Mouse (Mus musculus): ENCODE results near the gene Glis3.

Gene Glis3

DNA sequence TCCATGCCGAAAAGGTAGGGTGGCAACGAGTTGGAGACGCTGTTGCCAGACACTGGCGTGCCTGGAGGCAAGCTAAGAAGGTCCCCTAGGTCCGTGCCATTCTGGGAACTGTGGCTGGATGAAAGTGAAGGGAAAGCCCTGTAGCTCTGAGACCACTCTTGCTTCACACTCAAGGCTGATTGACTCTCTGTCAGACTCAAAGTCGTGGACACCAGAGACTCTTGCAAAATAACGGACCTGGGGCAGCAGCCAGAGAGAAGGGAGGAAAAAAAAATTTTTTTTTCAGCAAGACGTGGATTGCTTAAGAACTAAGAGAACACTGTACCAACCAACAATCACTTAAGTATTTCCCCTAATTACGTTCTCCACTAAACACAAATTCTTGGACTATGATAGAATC lies 148.1 kb downstream of the Glis3 start:
- no peak for DNase-seq (ENCODE audit: low spot score)

- DNase-seq (ENCODE audit: low spot score) = peak; percentile 11
These were observed 149.0 kb downstream of the Glis3 start for GRCm38 (mm10) chr19:28530846-28531245.

DNA sequence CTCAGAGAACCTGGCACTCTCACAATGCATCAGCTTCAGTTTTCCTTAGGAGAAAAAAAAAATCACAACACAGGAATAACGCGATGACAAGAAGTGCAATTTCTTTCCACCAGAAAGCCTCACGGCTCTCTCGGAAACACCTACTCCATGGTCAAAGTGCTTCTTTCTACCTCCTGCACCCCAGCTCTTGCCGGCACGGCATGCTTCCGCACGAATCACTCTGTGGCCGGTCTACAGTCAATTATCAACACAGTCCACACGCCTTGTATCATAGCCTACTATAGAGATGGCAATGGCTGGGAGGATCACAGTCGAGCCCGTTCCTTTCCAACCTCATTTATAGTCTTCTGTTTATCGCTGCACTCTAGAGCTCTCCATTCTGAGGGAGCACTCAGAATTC lies 150.9 kb downstream of the Glis3 start:
- DNase-seq (ENCODE audit: low spot score) = no peak

DNA sequence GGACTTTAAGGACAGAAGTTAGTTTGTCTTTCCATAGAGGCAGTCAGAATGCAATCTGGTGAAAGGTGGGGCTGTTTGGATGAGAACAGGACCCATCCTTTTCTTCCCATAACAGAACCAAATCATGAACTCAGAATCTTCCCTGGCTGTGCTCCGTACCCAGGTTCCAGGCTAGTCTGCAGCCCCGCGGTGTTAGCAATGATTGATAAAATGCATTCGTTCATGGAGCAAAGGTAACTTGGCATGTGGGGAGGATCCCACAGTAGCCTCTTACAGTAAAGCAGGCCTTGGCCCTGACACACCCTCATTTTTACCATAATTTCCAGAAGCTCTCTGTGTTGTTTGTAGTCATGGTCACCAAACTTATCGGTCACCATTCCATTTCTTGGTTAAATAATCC lies 152.4 kb downstream of the Glis3 start:
- no peak for DNase-seq (ENCODE audit: low spot score)

DNA sequence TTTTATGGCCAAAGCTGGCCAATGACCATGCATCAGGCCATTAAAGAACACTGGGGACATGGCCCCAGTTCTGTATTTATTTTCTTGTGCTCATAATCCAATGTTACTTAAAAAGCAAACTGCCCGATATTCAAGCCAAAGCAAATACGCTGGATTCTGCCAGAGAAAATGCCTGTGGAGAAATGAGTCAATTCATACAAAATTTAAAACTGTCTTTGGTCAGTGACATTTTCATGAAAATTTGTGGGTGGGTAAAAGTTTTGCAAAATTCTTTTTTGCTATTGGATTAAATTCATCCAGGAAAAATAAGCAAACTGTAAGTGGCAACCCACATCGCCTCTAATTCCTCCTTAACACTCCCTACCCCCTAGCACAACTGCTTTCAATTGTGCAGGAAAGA lies 154.5 kb downstream of the Glis3 start:
- no peak for DNase-seq (ENCODE audit: low spot score)

- DNase-seq (ENCODE audit: low spot score) = no peak
These were observed 157.6 kb downstream of the Glis3 start for GRCm38 (mm10) chr19:28522289-28522688.

- DNase-seq (ENCODE audit: low spot score) = no peak
These were observed 159.1 kb downstream of the Glis3 start for GRCm38 (mm10) chr19:28520761-28521181.

GRCm38 (mm10) chr19:28520128-28520745 lies 159.6 kb downstream of the Glis3 start:
- no peak for DNase-seq (ENCODE audit: low spot score)

GRCm38 (mm10) chr19:28519296-28519695 lies 160.6 kb downstream of the Glis3 start:
- no peak for DNase-seq (ENCODE audit: low spot score)

GRCm38 (mm10) chr19:28518846-28519245 lies 161.0 kb downstream of the Glis3 start:
- DNase-seq (ENCODE audit: low spot score) = no peak

GRCm38 (mm10) chr19:28518266-28518665 lies 161.6 kb downstream of the Glis3 start:
- no peak for DNase-seq (ENCODE audit: low spot score)

GRCm38 (mm10) chr19:28517464-28518080 lies 162.3 kb downstream of the Glis3 start:
- DNase-seq (ENCODE audit: low spot score) = no peak

GRCm38 (mm10) chr19:28516487-28516886 lies 163.4 kb downstream of the Glis3 start:
- DNase-seq (ENCODE audit: low spot score) = no peak

DNA sequence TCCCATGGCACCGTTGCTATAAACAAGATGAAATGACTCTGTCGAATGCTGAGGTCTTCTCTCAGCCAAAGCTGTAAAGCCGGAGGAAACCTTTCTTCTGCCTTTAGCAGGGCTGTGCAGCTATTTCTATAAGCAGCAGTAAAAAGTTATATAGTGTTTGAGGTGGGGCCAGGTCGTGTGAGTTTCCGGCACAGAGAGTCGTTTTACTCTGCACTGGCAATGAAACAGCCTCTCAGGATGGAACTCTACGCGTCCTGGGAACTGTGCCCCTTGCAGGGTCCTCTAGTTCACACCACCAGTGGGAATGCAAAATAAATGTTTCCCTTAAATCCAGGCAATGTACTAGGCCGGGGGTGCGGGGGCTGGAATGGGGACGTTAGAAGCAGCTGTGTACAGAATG lies 167.4 kb downstream of the Glis3 start:
- DNase-seq (ENCODE audit: low spot score) = no peak

- DNase-seq (ENCODE audit: low spot score) = no peak
These were observed 168.0 kb downstream of the Glis3 start for GRCm38 (mm10) chr19:28511910-28512309.

GRCm38 (mm10) chr19:28505376-28505775 lies 174.5 kb downstream of the Glis3 start:
- no peak for DNase-seq (ENCODE audit: low spot score)

DNA sequence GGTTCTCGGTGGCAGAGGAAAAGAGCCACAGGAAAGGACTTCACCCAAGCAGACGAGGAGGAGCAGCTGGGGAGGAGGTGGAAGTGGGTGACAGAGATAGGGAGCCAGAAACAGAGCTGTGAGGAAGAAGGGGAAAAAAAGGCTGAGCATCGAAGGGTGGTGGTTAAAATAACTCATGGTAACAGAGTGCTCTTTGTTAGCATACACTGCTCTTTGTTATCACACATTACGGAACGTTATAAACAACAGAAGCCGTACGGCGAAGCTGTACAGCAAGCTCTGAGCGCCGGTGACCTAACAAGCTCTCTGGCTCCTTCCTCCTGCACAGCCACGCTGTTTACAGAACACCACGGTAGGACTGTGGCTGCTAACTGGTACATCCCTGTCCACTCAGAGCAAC lies 176.9 kb downstream of the Glis3 start:
- no peak for DNase-seq (ENCODE audit: low spot score)

DNA sequence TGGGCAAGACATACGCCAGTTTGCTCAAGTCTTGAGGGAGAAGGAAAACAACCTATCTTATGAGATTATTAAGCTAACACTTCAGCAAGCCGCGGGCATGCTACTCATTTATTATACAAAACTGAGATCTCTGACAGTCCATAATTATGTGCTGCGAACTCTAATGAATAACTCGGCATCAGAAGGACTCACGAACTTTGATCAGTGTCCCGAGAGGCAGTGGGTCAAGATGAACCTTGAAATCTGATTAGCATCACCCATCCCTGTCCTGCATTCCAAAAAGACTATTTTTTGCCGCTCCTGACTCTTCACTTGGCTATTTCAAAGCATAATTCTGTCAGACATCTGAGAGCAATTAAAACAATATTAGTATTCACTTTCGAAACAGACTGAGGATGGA lies 178.9 kb downstream of the Glis3 start:
- no peak for DNase-seq (ENCODE audit: low spot score)

DNA sequence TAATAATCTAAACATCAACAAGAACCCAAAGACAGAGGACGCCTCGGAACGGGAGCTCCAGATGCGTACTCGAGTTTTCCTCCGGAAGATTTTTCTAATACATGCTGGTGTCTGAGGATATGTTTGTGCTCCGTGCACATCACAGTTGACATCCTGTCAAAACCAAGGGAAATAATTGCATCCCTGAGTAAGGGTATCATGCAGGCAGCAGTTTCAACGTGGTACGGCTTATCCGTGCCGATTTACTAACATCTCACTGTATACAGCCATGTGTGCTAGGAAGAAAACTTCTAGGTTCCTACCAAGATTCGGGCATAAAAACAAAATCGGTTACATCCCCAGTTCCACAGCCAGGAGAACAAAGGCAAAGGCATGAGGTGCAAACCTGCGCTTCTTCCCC lies 179.4 kb downstream of the Glis3 start:
- DNase-seq (ENCODE audit: low spot score) = no peak

DNA sequence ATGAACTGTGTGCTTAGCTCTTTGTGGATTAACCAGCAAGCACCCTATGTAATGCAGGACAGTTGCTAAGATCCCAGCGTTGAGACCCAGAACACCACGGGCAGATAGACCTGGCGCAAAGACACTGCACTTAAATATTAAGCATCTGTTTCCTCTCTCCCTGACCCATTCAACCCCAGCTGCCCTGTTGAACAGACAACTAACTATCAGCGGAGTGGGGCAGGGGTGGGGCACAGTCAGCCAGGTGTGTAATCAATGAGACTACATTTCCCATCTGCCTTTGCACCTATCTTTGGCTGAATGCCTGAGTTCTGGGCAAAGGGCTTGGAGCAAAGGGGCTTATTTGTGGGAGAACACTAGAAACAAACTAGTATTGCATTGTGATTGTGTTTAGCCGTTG lies 180.1 kb downstream of the Glis3 start:
- no peak for DNase-seq (ENCODE audit: low spot score)

DNA sequence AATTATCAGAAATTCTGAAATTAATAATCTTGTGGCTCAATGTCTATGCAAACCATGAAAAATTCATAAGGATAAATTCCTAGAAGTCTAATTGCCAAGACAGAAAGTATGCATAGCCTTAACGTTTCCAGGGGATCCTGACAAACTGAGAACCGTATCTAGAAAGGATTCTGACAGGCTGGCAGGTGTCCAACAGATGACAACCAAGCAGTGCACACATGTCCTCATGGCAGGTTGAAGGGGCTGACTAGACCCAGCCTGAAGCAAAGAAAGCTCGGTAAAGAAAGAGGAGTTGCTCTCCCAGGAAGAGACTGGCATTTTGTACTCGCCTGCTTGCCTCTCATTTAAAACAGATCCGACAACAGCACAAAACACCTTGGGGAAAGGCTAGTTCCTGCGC lies 184.0 kb downstream of the Glis3 start:
- no peak for DNase-seq (ENCODE audit: low spot score)

DNA sequence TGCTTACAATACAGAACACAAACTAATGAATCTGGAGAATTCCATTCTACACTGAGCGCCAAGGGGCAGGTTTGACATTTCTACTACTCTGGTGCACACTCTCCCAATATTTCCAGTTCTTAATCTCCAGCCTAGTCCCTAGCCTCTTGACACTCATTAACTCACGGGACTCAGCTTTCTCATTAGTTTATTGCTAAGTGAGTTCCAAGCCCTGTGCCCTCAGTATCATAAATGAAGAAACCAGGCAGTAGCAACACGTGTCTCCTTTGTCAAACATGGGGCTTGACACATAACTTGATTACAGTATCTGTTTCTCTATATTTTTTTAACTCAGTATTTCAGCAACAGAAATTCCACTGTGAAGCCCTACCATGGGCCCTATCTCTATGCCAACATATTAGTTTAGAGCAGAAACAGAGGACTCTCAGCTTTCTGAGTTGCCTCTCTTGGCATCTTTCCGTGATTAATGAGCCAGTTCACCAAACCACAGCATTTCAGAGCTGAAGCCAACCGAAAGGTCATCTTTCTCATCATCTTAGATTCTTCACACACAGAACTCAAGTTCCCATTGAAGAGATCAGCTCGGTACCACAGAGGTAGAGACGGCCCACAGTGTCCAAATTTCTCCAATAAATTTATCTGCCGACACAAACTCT lies 186.1 kb downstream of the Glis3 start:
- no peak for DNase-seq (ENCODE audit: low spot score)

DNA sequence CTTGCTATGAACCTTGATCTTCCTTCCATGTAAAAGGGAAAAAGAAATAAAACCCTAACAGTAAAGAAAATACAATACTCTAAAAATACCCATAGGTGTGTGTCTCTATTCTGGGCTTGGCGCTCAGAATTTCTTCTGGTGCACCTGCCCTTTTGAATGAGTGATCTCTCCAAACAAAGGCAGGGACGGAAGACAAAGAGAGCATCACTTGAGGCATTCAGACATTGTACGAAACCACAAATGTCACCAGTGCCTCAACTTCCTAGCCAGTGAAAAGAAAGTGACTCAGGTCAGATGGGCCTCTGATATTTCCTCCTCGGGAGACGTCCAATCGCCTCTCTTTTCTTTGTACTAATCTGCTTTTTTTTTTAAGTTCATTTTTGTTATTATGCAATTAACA lies 201.8 kb downstream of the Glis3 start:
- no peak for DNase-seq (ENCODE audit: low spot score)

All from ovary, postnatal 14 days (tissue).